Mouse (Mus musculus) cerebellum, postnatal 14 days (tissue): ENCODE results near the gene Apoa1.

Source experiments
- DNase-seq, 2 experiments: peaks; one replicate each; pipeline ENCODE4 v3.0.0; 2021; ENCODE audit warnings: mixed read lengths in 2 of 2

Apoa1 gene

GRCm38 (mm10) chr9:46228491-46228890, at the start of gene Apoa1:
Apoa1 (plus strand) TSS chr9:46228580.
- DNase-seq = no peak

GRCm38 (mm10) chr9:46178595-46178994, 49.8 kb upstream of the Apoa1 start:
- peak in 1 of 2 experiments; percentile 34 for DNase-seq

- DNase-seq = peak; percentile 23 to 57
Measured at GRCm38 (mm10) chr9:46181297-46181696, 47.1 kb upstream of the Apoa1 start.

GRCm38 (mm10) chr9:46184542-46184941, 43.8 kb upstream of the Apoa1 start:
- DNase-seq = no peak

GRCm38 (mm10) chr9:46185191-46185590, 43.2 kb upstream of the Apoa1 start:
- peak; percentile 71 to 75 for DNase-seq

- no peak for DNase-seq
Measured at GRCm38 (mm10) chr9:46186387-46186786, 42.0 kb upstream of the Apoa1 start.

GRCm38 (mm10) chr9:46188370-46188769, 40.0 kb upstream of the Apoa1 start:
- peak in 1 of 2 experiments; percentile 25 for DNase-seq

- DNase-seq = peak; percentile 44 to 48
Measured at GRCm38 (mm10) chr9:46188956-46189355, 39.4 kb upstream of the Apoa1 start.

GRCm38 (mm10) chr9:46189381-46189780, 39.0 kb upstream of the Apoa1 start:
- DNase-seq = peak; percentile 45 to 58

- no peak for DNase-seq
Measured at GRCm38 (mm10) chr9:46191234-46191633, 37.1 kb upstream of the Apoa1 start.

GRCm38 (mm10) chr9:46191644-46192043, 36.7 kb upstream of the Apoa1 start:
- DNase-seq = peak; percentile 47 to 55

- no peak for DNase-seq
Measured at GRCm38 (mm10) chr9:46192642-46193041, 35.7 kb upstream of the Apoa1 start.

- no peak for DNase-seq
Measured at GRCm38 (mm10) chr9:46194809-46195208, 33.6 kb upstream of the Apoa1 start.

GRCm38 (mm10) chr9:46196699-46197169, 31.6 kb upstream of the Apoa1 start:
- DNase-seq = no peak

- DNase-seq = no peak
Measured at GRCm38 (mm10) chr9:46198461-46198860, 29.9 kb upstream of the Apoa1 start.

GRCm38 (mm10) chr9:46198936-46199335, 29.4 kb upstream of the Apoa1 start:
- DNase-seq = no peak

- DNase-seq = no peak
Measured at GRCm38 (mm10) chr9:46199609-46200008, 28.8 kb upstream of the Apoa1 start.

GRCm38 (mm10) chr9:46206834-46207500, 21.4 kb upstream of the Apoa1 start:
- peak in 1 of 2 experiments; percentile 31 for DNase-seq

GRCm38 (mm10) chr9:46207501-46207869, 20.9 kb upstream of the Apoa1 start:
- DNase-seq = no peak

- peak in 1 of 2 experiments; percentile 36 for DNase-seq
Measured at GRCm38 (mm10) chr9:46208401-46208974, 19.9 kb upstream of the Apoa1 start.

- no peak for DNase-seq
Measured at GRCm38 (mm10) chr9:46210473-46210872, 17.9 kb upstream of the Apoa1 start.

- no peak for DNase-seq
Measured at GRCm38 (mm10) chr9:46214276-46214675, 14.1 kb upstream of the Apoa1 start.

- peak in 1 of 2 experiments; percentile 20 for DNase-seq
Measured at GRCm38 (mm10) chr9:46214946-46215337, 13.4 kb upstream of the Apoa1 start.
